Mouse (Mus musculus) liver, embryonic 13.5 days (tissue): ENCODE results near the gene Ess2. TPM values are rescaled to one million over a fixed set of nuclear protein-coding genes. Genes with fewer than 3 reads are reported as not detected.

Experiments
- ATAC-seq: fragments of 200-750 bp; cut with Nextera tagmentation; 2 replicates; pipeline ENCODE4 v1.8.0; 2017; ENCODE audit warnings: low read depth, mild to moderate bottlenecking, moderate number of reproducible peaks, moderate library complexity
- DNase-seq: peaks from one replicate; pipeline ENCODE4 v3.0.0; 2022
- H3K27ac ChIP-seq: fragments of 300-500 bp; sonication (generic); 2 replicates; pipeline ENCODE4 v1.5.1; 2015; ENCODE audit warnings: moderate library complexity, mild to moderate bottlenecking, inconsistent platforms
- H3K27me3 ChIP-seq: fragments of 300-500 bp; sonication (generic); 2 replicates; pipeline ENCODE4 v1.6.1; 2015; ENCODE audit warnings: mild to moderate bottlenecking, inconsistent platforms
- H3K36me3 ChIP-seq: fragments of 300-500 bp; sonication (generic); 2 replicates; pipeline ENCODE4 v1.6.1; 2015; ENCODE audit warnings: mild to moderate bottlenecking, inconsistent platforms
- H3K4me1 ChIP-seq: fragments of 300-500 bp; sonication (generic); replicated peaks from 2 replicates; pipeline ENCODE4 v1.6.1; 2015; ENCODE audit warnings: inconsistent platforms
- H3K4me2 ChIP-seq: fragments of 300-500 bp; sonication (generic); 2 replicates; pipeline ENCODE4 v1.6.1; 2015; ENCODE audit warnings: inconsistent platforms, mild to moderate bottlenecking, moderate library complexity
- H3K4me3 ChIP-seq: fragments of 300-500 bp; sonication (generic); replicated peaks from 2 replicates; pipeline ENCODE4 v1.5.1; 2015; ENCODE audit warnings: mild to moderate bottlenecking, inconsistent platforms
- H3K9ac ChIP-seq: fragments of 300-500 bp; sonication (generic); 2 replicates; pipeline ENCODE4 v1.6.1; 2015; ENCODE audit warnings: mild to moderate bottlenecking, inconsistent platforms
- H3K9me3 ChIP-seq: fragments of 300-500 bp; sonication (generic); replicated peaks from 2 replicates; pipeline ENCODE4 v1.6.1; 2016; ENCODE audit warnings: inconsistent platforms
- WGBS: fragments of 180-500 bp; shearing (Covaris S2); methylation state at CpG from one replicate; pipeline ENCODE4 v1.1.7; 2015; ENCODE audit not compliant: insufficient replicate concordance; 5-methylcytosine and 5-hydroxymethylcytosine counted together
- polyA plus RNA-seq: library from polyadenylated mRNA; unstranded; fragments of >200 nt; fragmentation: Nextera tagmentation; extraction: Ambion mirVana; gene quantifications from 2 replicates; pipeline ENCODE4 v1.2.1, GENCODE M21; 2015

The Ess2 gene
- polyA plus RNA-seq, 1 experiment from 2014 or later, result 11.8 TPM

DNA sequence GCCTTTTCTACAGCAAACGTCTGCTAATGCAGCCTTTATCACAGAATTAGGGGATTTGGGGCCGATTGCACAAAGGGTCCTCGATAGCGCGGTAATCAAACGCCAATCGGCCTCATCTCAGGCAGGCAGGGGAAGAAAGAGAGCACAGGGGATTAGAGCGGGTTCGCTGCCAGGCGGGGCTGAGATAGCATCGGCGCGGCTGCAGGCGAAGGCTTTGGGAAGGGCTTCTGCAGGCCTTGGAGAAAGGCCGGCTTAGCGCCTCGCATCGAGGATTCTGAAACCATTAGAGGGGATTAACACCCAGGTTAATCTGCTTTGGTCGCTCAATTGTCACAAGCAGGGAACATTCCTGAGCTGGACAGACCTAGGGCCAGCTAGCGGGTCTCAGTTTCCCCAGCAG, 9.4 kb upstream of the Ess2 start:
- 33% methylated on average over 20 of the region's 20 CpGs for WGBS
- DNase-seq (no peak), ATAC-seq (no peak)
- no peaks in the 10 kb centered on the region for H3K9me3 ChIP-seq
- H3K27ac ChIP-seq, result no peak overlapping the region
- H3K4me3 ChIP-seq, result peak overlapping the region; percentile 84
- H3K27me3 ChIP-seq, result peaks cover 41% of the 10 kb centered on the region
- H3K9ac ChIP-seq, result peak overlapping the region; percentile 89
- H3K36me3 ChIP-seq, result peaks cover 10% of the 10 kb centered on the region
- H3K4me2 ChIP-seq, result peak overlapping the region; percentile 93
- H3K4me1 ChIP-seq, result peaks cover 44% of the 10 kb centered on the region

GRCm38 (mm10) chr16:17914307-17915249, 3.4 kb upstream of the Ess2 start, which contains the start of gene Gsc2:
Gsc2 (minus strand) TSS chr16:17915059.
- H3K4me3 ChIP-seq, result peak within 1 kb of the TSS; percentile 53
- no peak for ATAC-seq
- WGBS, result under 1% methylated on average over 105 of the region's 106 CpGs
- H3K4me2 ChIP-seq, result peak within 1 kb of the TSS; percentile 66
- H3K36me3 ChIP-seq, result no peaks in the 10 kb centered on the region
- H3K27me3 ChIP-seq, result peaks cover 78% of the 10 kb centered on the region
- peaks cover 25% of the 10 kb centered on the region for H3K4me1 ChIP-seq
- H3K9ac ChIP-seq, result no peak within 1 kb of the TSS
- no peaks in the 10 kb centered on the region for H3K9me3 ChIP-seq
- H3K27ac ChIP-seq, result no peak within 1 kb of the TSS
- DNase-seq, result no peak

GRCm38 (mm10) chr16:17898462-17898861, 12.7 kb downstream of the Ess2 start, which contains the start of the genes Dgcr2 and Tssk2:
Dgcr2 (minus strand) TSS chr16:17898562.
Tssk2 (plus strand) TSS chr16:17898637.
- Histone ChIP-seq H3K4me2 (no peak within 1 kb of the TSS), H3K4me3 (no peak within 1 kb of the TSS), H3K27me3 (no peaks in the 10 kb centered on the region), H3K36me3 (peaks cover 50% of the 10 kb centered on the region), H3K9me3 (no peaks in the 10 kb centered on the region), H3K27ac (no peak within 1 kb of the TSS), H3K9ac (no peak within 1 kb of the TSS), H3K4me1 (no peaks in the 10 kb centered on the region)
- WGBS, result 83% methylated on average over 14 of the region's 14 CpGs
- no peak for ATAC-seq
- no peak for DNase-seq

DNA sequence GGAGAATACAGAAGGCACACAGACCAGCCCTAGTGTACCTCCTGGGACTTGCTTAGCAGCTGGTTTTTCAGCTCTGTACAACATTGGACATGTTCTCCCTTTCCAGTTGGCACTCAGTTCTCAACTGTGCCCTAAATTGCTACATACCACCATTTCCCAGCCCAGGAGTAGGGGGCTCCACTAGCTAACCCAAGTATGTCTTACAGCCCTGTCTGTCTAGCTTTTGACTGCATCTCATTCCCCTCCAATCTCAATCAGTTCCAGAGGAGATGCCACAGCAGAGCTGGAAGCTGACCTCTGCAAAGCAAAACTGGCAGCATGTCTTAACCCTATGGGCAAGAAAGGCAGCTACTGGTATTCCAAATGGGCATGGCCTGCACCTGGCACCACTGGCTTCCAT, 15.1 kb downstream of the Ess2 start:
- Histone ChIP-seq H3K9me3 (no peaks in the 10 kb centered on the region), H3K27me3 (no peaks in the 10 kb centered on the region), H3K4me2 (no peak overlapping the region), H3K27ac (no peak overlapping the region), H3K4me3 (no peak overlapping the region), H3K36me3 (peaks cover 26% of the 10 kb centered on the region), H3K9ac (no peak overlapping the region), H3K4me1 (peaks cover 6% of the 10 kb centered on the region)
- ATAC-seq, result no peak
- DNase-seq, result no peak

DNA sequence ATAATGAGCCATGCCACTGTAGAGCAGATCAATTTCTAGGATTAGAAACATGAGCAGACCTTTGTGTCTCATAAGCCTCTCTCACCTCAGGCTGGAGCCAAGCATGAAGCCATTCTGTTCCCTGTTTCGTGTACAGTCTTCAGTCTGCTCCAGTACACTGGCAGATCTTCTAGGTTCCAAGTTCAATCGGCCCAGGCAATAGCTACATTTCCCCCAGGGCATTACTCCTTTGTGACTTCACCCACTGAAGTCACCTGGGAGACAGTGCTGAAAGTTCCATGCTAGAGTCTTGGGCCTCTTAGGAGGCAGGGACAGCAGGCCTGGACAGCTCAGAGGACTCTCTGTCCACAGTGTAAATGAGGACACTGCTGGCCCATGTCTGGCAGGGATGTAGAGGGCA, 17.2 kb downstream of the Ess2 start, which contains the start of gene Tssk1:
Gene Tssk1, plus strand, starts transcription at position 301 of the 400 bp plus-strand sequence.
- no peak within 1 kb of the TSS for H3K27ac ChIP-seq
- H3K4me3 ChIP-seq, result no peak within 1 kb of the TSS
- 66% methylated on average over 2 of the region's 2 CpGs for WGBS
- no peak for ATAC-seq
- no peak within 1 kb of the TSS for H3K4me2 ChIP-seq
- H3K27me3 ChIP-seq, result no peaks in the 10 kb centered on the region
- H3K36me3 ChIP-seq, result peaks cover 6% of the 10 kb centered on the region
- H3K9ac ChIP-seq, result no peak within 1 kb of the TSS
- no peaks in the 10 kb centered on the region for H3K9me3 ChIP-seq
- peaks cover 24% of the 10 kb centered on the region for H3K4me1 ChIP-seq
- DNase-seq, result no peak

DNA sequence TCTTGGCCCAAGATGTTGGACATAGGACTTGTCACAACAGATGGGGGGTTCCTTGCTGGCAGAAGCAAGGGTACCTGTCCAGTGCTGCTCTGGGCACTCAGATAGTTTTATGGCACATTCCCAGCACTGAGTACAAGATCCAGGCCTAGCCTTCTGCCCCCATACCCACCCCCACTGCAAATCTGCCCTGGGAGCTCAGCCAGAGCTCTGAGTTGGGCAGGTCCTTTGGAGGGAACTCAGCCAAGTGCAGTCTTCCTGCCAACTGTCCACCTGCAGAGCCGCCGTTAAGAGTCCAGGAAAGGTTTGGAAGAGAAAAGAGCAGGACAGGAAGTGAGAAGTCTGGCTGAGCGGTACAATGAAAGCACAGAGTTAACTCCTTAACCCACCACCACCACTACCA, 18.5 kb downstream of the Ess2 start:
- Histone ChIP-seq H3K27me3 (no peaks in the 10 kb centered on the region), H3K36me3 (no peaks in the 10 kb centered on the region), H3K4me1 (peaks cover 24% of the 10 kb centered on the region), H3K4me3 (no peak overlapping the region), H3K4me2 (no peak overlapping the region), H3K9ac (no peak overlapping the region), H3K9me3 (no peaks in the 10 kb centered on the region), H3K27ac (no peak overlapping the region)
- no peak for DNase-seq
- no peak for ATAC-seq
- WGBS, result 61% methylated on average over 3 of the region's 3 CpGs

GRCm38 (mm10) chr16:17891567-17891959, 19.6 kb downstream of the Ess2 start, which contains the start of gene Gm20518:
Gm20518 (minus strand) TSS chr16:17891671.
- Histone ChIP-seq H3K27me3 (no peaks in the 10 kb centered on the region), H3K9ac (peak within 1 kb of the TSS; percentile 95)
- ATAC-seq, result peak; percentile 96

GRCm38 (mm10) chr16:17890917-17891566, 20.1 kb downstream of the Ess2 start:
- no peaks in the 10 kb centered on the region for H3K36me3 ChIP-seq
- WGBS, result 1% methylated on average over 44 of the region's 44 CpGs
- H3K4me3 ChIP-seq, result peak overlapping the region; percentile 93
- DNase-seq (peak; percentile 49), ATAC-seq (peak; percentile 71)
- peak overlapping the region; percentile 93 for H3K27ac ChIP-seq
- H3K4me1 ChIP-seq, result peaks cover 24% of the 10 kb centered on the region
- H3K27me3 ChIP-seq, result no peaks in the 10 kb centered on the region
- H3K9me3 ChIP-seq, result no peaks in the 10 kb centered on the region
- H3K9ac ChIP-seq, result peak overlapping the region; percentile 95
- peak overlapping the region; percentile 93 for H3K4me2 ChIP-seq

More at GRCm38 (mm10) chr16:17891567-17891959, 19.6 kb downstream of the Ess2 start, which contains the start of gene Gm20518:
- DNase-seq, result peak; percentile 97
- Histone ChIP-seq H3K4me2 (peak within 1 kb of the TSS; percentile 93), H3K36me3 (no peaks in the 10 kb centered on the region), H3K27ac (peak within 1 kb of the TSS; percentile 93), H3K4me1 (peaks cover 24% of the 10 kb centered on the region), H3K4me3 (peak within 1 kb of the TSS; percentile 93), H3K9me3 (no peaks in the 10 kb centered on the region)
- under 1% methylated on average over 38 of the region's 38 CpGs for WGBS

GRCm38 (mm10) chr16:17890342-17890727, 20.8 kb downstream of the Ess2 start:
- Histone ChIP-seq H3K9ac (peak overlapping the region; percentile 95), H3K9me3 (no peaks in the 10 kb centered on the region), H3K4me2 (peak overlapping the region; percentile 93), H3K27ac (peak overlapping the region; percentile 93), H3K36me3 (no peaks in the 10 kb centered on the region), H3K27me3 (no peaks in the 10 kb centered on the region), H3K4me1 (peaks cover 31% of the 10 kb centered on the region), H3K4me3 (peak overlapping the region; percentile 93)
- 68% methylated on average over 2 of the region's 2 CpGs for WGBS
- DNase-seq, result no peak
- ATAC-seq, result no peak

GRCm38 (mm10) chr16:17889689-17890341, 21.3 kb downstream of the Ess2 start:
- Histone ChIP-seq H3K4me2 (peak overlapping the region; percentile 93), H3K36me3 (no peaks in the 10 kb centered on the region), H3K9ac (peak overlapping the region; percentile 95), H3K27ac (peak overlapping the region; percentile 93; the same call in 1 of the 2 replicates), H3K4me3 (peak overlapping the region; percentile 93), H3K27me3 (no peaks in the 10 kb centered on the region), H3K9me3 (no peaks in the 10 kb centered on the region), H3K4me1 (peaks cover 35% of the 10 kb centered on the region)
- ATAC-seq (no peak), DNase-seq (no peak)
- 80% methylated on average over 6 of the region's 6 CpGs for WGBS

- no peak for ATAC-seq
- peaks cover 41% of the 10 kb centered on the region for H3K4me1 ChIP-seq
- no peak overlapping the region for H3K27ac ChIP-seq
- peaks cover 25% of the 10 kb centered on the region for H3K36me3 ChIP-seq
- H3K9me3 ChIP-seq, result no peaks in the 10 kb centered on the region
- 75% methylated on average over 6 of the region's 6 CpGs for WGBS
- H3K27me3 ChIP-seq, result no peaks in the 10 kb centered on the region
- no peak for DNase-seq
- H3K4me3 ChIP-seq, result no peak overlapping the region
- H3K4me2 ChIP-seq, result no peak overlapping the region
- no peak overlapping the region for H3K9ac ChIP-seq
Observed at GRCm38 (mm10) chr16:17884116-17884515, 27.0 kb downstream of the Ess2 start.
